Mouse (Mus musculus) CD8-positive naive resting alpha-beta T cell, adult 2 months (primary cell): ENCODE results near the gene Opcml.

ENCODE experiments used
- DNase-seq, 2 experiments: peaks; one replicate each; pipeline ENCODE4 v3.0.0; 2022; ENCODE audit warnings: low read depth in 2 of 2, low spot score in 2 of 2

Gene Opcml

GRCm38 (mm10) chr9:28226570-28226951 is 436.0 kb downstream of the Opcml start:
- no peak for DNase-seq

GRCm38 (mm10) chr9:28238450-28238849 is 447.9 kb downstream of the Opcml start:
- DNase-seq, result no peak

GRCm38 (mm10) chr9:28247742-28248503 is 457.3 kb downstream of the Opcml start:
- DNase-seq, result no peak

DNA sequence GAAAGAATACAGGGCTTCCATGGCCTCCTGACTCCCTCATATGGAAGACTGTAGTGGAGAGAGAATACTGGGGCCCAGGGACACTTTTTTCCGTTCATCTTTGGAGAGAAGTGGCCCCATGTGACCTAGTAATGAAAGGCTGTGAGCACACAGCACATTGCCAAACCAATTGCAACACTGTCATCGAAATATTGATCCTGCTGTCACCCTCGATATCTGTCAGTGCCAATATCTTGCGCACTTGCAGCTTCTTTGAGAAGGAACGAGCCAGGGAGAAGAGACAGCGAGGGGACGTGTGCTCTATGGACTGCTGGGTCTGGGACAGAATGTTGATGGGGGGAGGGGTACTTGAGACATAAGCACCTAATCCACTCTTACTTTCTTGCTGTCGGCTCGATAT is 460.8 kb downstream of the Opcml start:
- DNase-seq, result no peak

GRCm38 (mm10) chr9:28255128-28255904 is 464.7 kb downstream of the Opcml start:
- DNase-seq, result no peak

DNA sequence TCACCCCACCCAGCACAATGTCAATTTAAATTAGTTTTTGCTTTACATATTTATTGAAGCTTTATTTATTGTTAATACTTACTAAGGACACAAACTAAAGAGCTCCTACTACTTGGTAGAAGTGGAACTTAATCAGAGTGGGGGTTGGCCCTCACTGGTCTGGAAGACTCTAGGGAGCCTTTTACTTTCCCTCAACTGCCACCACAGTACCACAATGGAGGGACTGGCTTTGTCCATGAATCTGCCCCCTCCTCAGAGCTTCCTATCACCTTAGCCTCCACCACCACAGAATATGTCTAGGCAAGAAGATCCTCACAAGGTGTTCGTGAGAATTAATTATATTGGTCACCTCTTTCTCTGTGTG is 465.3 kb downstream of the Opcml start:
- DNase-seq, result no peak

- no peak for DNase-seq
These were observed 470.6 kb downstream of the Opcml start for GRCm38 (mm10) chr9:28261078-28261753.

GRCm38 (mm10) chr9:28262021-28262420 is 471.4 kb downstream of the Opcml start:
- DNase-seq, result no peak

GRCm38 (mm10) chr9:28262896-28263295 is 472.3 kb downstream of the Opcml start:
- DNase-seq, result no peak

DNA sequence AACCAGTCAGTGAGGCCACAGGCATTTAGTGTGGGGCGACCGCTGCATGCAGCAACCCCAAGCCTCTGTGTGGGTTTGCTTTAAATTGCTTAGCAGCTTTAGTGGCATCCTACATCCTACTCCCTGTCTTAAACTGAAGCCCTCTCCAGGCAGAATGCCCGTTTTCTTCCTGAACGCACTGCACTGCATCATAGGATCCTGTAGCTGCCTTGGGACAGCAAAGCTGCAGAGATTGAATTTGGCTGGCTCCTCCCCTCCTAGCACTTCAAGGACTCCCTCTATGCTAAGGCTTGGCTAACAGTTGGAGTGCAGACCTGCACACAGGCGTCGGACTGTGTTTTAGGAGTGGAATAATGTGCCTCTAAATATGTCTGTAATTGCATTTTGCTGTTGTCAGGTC is 474.2 kb downstream of the Opcml start:
- no peak for DNase-seq

DNA sequence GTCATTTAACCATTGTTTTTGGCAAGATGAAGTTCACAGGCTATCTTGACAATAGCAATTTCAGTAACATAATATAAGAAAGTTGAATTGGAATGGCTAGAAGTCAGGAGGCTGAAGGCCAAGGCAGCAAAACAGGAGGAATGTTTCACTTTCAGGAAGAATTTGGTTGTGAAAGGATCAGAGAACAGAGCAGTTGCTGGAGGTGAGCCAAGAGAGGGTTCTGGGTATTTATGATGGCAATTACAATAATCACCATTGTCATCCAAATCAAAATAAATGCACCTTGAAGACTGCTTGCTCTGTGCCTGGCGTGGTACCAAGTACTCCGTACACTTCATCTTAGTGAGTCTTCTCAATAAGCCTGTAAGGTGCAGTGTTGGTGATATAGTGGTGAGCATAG is 483.2 kb downstream of the Opcml start:
- no peak for DNase-seq

DNA sequence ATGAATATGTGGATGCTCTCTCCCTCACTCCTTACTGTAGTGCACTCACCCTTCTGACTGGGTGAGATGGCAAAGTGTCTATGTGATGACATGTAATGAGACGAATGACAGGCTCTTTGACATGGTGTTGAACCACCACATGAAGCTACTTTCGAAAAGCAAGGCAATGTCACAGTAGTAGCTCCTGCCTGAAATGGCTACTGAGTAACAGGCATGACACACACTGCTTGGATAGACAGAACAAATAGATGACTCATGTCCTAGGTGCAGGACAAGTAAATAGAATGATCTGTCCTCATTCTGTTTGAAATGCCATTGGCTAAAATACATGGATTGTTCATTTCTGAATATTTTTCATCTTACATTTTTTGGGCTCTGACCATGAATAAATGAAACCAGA is 488.0 kb downstream of the Opcml start:
- no peak for DNase-seq

DNA sequence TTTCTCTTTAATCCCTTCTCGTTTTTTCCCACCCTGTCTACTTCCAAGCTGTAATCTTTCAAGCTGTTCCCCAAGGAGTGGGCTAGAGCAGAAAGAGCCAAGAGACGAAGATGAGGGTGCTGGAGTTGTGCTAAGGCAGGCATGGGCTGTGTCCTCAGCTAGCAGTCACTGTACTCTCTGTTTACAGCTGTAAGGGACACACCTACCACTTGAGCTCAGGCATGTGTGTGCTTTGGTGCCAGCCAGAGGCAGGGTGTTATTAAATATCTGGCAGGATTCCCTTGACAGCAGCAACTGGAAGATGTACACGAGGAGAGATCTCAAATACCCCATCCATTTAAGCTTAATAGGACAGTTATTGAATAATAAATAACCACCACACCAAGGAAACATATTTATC is 490.4 kb downstream of the Opcml start:
- no peak for DNase-seq

- no peak for DNase-seq
These were observed 491.0 kb downstream of the Opcml start for GRCm38 (mm10) chr9:28281571-28281970.

DNA sequence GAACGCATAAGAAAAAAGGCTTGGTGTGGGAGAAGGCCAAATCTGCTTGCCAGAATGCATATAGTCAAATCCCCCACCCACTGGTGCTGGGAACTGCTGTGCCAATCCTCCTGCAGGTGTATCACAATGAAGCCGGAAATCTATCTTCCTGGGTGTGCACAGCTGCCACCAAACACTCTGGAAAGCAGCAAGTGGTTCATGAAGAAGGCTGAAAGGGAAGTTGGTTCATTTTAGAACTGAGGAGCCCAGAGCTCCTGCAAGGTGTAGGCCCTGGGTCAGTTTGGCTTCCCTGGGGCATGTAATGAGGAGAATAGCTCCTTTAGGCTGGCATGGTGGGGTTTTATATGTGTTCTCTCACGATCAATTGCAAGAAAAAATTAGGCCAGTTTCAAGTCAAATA is 494.4 kb downstream of the Opcml start:
- DNase-seq, result no peak

- no peak for DNase-seq
These were observed 495.8 kb downstream of the Opcml start for GRCm38 (mm10) chr9:28286384-28286783.

DNA sequence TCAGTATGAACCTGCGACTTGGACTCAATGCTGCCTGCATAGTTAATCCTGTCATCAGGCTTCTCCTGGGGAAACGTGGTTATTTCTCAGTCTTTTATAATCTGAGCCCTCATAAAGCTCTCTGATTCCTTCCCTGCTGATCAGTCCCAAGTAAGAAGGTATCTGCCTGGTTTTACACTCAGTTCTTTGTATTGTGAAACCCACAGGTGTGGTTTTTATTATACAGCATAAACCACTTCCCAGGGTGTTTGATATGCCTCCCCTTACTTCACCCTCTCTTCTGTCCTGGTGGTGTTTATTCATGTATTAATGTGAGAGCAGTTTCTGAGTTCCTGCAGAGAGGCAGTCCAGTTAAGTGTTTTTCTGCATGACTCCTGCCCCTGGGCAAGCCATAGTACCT is 496.9 kb downstream of the Opcml start:
- DNase-seq, result no peak

DNA sequence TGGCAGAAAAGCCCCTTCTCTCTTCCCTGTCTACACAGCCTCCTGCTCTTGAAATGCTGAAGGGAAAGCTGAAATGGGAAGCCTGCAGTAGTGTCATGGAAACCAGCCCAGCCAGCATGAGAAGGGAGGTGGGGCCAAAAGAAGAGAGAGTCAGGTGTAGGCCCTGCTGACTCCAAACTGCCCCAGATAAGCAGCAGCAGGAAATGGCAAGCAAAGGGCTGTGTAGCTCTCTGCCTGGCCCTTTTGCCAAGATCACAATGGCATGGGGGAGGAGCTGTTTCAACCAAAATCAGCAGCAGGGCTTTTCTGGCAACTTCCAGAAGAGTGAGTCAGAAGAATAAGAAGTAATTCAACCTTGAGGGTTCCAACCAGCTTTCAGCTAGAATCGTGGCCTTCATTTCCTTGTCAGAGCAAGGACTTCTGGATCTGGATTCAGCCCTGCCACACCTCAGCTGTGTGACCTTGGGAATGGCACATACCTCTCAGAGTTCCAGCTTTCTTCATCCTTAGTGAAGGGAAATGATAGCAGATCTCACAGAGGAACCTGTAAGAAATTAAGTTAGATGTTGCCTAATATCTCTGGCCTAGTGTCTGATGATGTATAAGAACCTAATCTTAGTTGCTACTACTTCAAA is 499.2 kb downstream of the Opcml start:
- no peak for DNase-seq

- DNase-seq, result no peak
These were observed 513.1 kb downstream of the Opcml start for GRCm38 (mm10) chr9:28303659-28304058.

DNA sequence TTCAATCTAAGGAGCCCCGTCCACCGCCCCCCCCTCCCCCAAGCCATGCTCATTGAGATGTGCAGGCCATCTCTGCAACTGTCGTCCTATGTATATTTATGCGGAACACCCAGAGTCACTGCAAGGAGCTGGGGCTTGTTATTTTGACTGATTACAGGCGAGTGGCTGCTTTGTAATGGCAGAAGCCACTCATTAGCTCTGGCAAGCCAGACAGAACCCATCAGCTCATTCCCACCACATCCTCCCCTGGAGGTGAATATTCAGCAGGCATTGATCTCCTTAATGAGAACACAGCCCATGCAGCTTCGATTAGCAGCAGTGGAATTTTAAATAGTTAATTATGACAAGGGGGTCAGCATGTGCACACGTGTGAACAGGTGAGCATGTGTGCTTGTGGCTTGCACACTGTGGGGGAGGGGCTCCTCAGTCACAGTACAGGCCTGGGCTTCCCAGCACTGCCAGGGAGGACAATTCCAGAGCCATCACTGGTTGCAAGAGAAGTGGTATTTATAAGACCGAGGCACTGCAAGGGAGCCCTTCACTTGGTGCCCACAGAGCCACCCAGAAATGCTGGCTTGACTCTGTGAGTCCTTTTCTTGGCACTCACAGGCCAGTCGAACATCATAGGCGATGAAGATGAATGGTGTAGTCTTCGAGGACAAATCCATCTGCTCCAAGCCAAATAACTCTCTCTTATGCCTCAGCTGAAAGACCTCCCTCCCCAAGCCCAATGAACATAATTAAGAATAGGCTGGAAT is 516.0 kb downstream of the Opcml start:
- DNase-seq, result no peak

DNA sequence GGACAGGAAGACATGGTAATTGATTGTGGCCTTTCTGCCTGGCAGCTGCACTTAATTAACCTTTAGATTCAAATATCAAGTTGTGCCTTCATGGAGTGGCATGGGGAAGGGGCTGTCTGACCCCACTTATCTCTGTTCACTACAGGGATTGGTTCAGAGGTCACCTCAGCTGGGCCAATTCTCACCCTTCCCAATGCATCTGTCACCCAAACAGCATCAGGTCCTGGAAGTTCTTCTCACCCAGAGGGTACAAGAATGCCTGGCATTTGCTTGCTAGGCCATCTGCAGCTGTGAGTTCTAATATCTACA is 516.5 kb downstream of the Opcml start:
- no peak for DNase-seq
